Mouse (Mus musculus) ES-E14 (cell line): Measurements from ENCODE around the gene Cds1. TPM values are rescaled to one million over a fixed set of nuclear protein-coding genes. Genes with fewer than 3 reads are reported as not detected.

ENCODE experiments used
- DNase-seq: peaks from one replicate; pipeline ENCODE4 v3.0.0-alpha.2; 2013; ENCODE audit warnings: low read depth, low spot score
- H3K27ac ChIP-seq: 2 replicates; pipeline ENCODE4 v1.5.1; 2012; ENCODE audit warnings: low read depth, mild to moderate bottlenecking, low read length, moderate library complexity, mixed read lengths; ENCODE audit not compliant: poor library complexity, insufficient read depth, severe bottlenecking
- H3K36me3 ChIP-seq: 2 replicates; pipeline ENCODE4 v1.6.1; 2012; ENCODE audit warnings: mild to moderate bottlenecking, low read length, moderate library complexity, mixed read lengths; ENCODE audit not compliant: control insufficient read depth, poor library complexity, insufficient read depth, severe bottlenecking
- H3K4me1 ChIP-seq, 2 experiments: fragments of 150-350 bp in 1 of 2; sonication (generic) in 1 of 2; 2 replicates each; pipeline ENCODE4 v1.6.1; 2012; ENCODE audit warnings: low read length in 2 of 2, mild to moderate bottlenecking in 1 of 2, mixed read lengths in 1 of 2; ENCODE audit not compliant: control insufficient read depth in 2 of 2, insufficient read depth in 2 of 2, poor library complexity in 1 of 2
- H3K4me3 ChIP-seq, 2 experiments: fragments of 150-350 bp in 1 of 2; sonication (generic) in 1 of 2; 2 replicates each; pipeline ENCODE4 v1.5.1; 2012; ENCODE audit warnings: low read length in 2 of 2, low read depth in 1 of 2, mild to moderate bottlenecking in 1 of 2, mixed read lengths in 1 of 2; ENCODE audit not compliant: insufficient read depth in 1 of 2, poor library complexity in 1 of 2, severe bottlenecking in 1 of 2
- H3K9ac ChIP-seq: 2 replicates; pipeline ENCODE4 v1.6.1; 2012; ENCODE audit warnings: low read depth, mild to moderate bottlenecking, low read length, mixed read lengths; ENCODE audit not compliant: poor library complexity, insufficient read depth, severe bottlenecking
- H3K9me3 ChIP-seq: fragments of 150-350 bp; sonication (generic); 2 replicates; pipeline ENCODE4 v1.6.1; 2012; ENCODE audit warnings: low read depth, mild to moderate bottlenecking, low read length; ENCODE audit not compliant: control insufficient read depth, insufficient read depth
- CHD2 ChIP-seq: IDR thresholded peaks from 2 replicates; pipeline ENCODE4 v1.6.1; 2014; ENCODE audit warnings: mild to moderate bottlenecking, low read depth, low read length, inconsistent platforms
- HCFC1 ChIP-seq: IDR thresholded peaks from 2 replicates; pipeline ENCODE4 v1.6.1; 2012; ENCODE audit warnings: low read length, inconsistent platforms, borderline replicate concordance; ENCODE audit not compliant: insufficient read depth
- MAFK ChIP-seq: IDR thresholded peaks from 2 replicates; pipeline ENCODE4 v1.6.1; 2014; ENCODE audit warnings: mild to moderate bottlenecking, low read depth, low read length, inconsistent platforms; ENCODE audit not compliant: insufficient read depth
- ZC3H11A ChIP-seq: IDR thresholded peaks from 2 replicates; pipeline ENCODE4 v1.6.1; 2012; ENCODE audit warnings: low read depth, mild to moderate bottlenecking, inconsistent platforms, low read length, borderline replicate concordance
- ZNF384 ChIP-seq: IDR thresholded peaks from 2 replicates; pipeline ENCODE4 v1.6.1; 2012; ENCODE audit warnings: low read depth, low read length, inconsistent platforms
- in situ Hi-C, 2 experiments: fragments of 600-800 bp; cut with MboI; formaldehyde crosslinking; loops; one replicate each; pipeline ENCODE4 v1.15.1; 2025; ENCODE audit warnings: low sequenced_read_pairs in 2 of 2, inconsistent platforms in 1 of 2; ENCODE audit not compliant: unreplicated experiment in 2 of 2
- total RNA-seq: library from RNA; depleted of rRNA; stranded (reverse); fragments of 300-350 nt; gene quantifications from 2 replicates; pipeline ENCODE4 v1.2.3, GENCODE M21; 2012

Gene Cds1
- total RNA-seq, 1 experiment, result 4.1 TPM

- no peak for TF ChIP-seq MAFK
- TF ChIP-seq CHD2, result no peak
- TF ChIP-seq ZNF384, result no peak
- no peak for TF ChIP-seq ZC3H11A
- no peak for TF ChIP-seq HCFC1
- no peaks in the 10 kb centered on the region for H3K9me3 ChIP-seq
- DNase-seq, result no peak
- H3K27ac ChIP-seq, result no peak overlapping the region
- H3K36me3 ChIP-seq, result peaks cover 9% of the 10 kb centered on the region; the same call in 1 of the 2 replicates
- no peak overlapping the region for H3K4me3 ChIP-seq
- in situ Hi-C loops, result no loop called here
- H3K4me1 ChIP-seq, result peaks cover 8 to 62% of the 10 kb centered on the region in 2 experiments
- no peak overlapping the region for H3K9ac ChIP-seq
These were observed 57.4 kb downstream of the Cds1 start for GRCm38 (mm10) chr5:101822311-101822670.

- TF ChIP-seq HCFC1 (no peak), ZC3H11A (no peak), MAFK (no peak), ZNF384 (no peak), CHD2 (no peak)
- Histone ChIP-seq H3K9me3 (no peaks in the 10 kb centered on the region), H3K27ac (peak overlapping the region; percentile 24; the same call in 1 of the 2 replicates), H3K36me3 (no peaks in the 10 kb centered on the region; the same call in 1 of the 2 replicates), H3K9ac (no peak overlapping the region), H3K4me1 (peaks cover 11 to 69% of the 10 kb centered on the region in 2 experiments; a peak in 3 of 4 replicates), H3K4me3 (no peak overlapping the region)
- DNase-seq, result no peak
- in situ Hi-C loops, result no loop called here
These were observed 60.4 kb downstream of the Cds1 start for GRCm38 (mm10) chr5:101825111-101825911.

GRCm38 (mm10) chr5:101826531-101826970 is 61.6 kb downstream of the Cds1 start:
- no peaks in the 10 kb centered on the region for H3K9me3 ChIP-seq
- H3K27ac ChIP-seq, result no peak overlapping the region
- no peak overlapping the region for H3K9ac ChIP-seq
- in situ Hi-C loops, result no loop called here
- H3K4me3 ChIP-seq, result peak overlapping the region in 1 of 2 experiments; percentile 40; a peak in 1 of 4 replicates
- TF ChIP-seq HCFC1 (no peak), MAFK (no peak), CHD2 (no peak), ZNF384 (no peak), ZC3H11A (no peak)
- peak; percentile 76 for DNase-seq
- peaks cover 11 to 58% of the 10 kb centered on the region in 2 experiments; a peak in 3 of 4 replicates for H3K4me1 ChIP-seq
- H3K36me3 ChIP-seq, result no peaks in the 10 kb centered on the region; the same call in 1 of the 2 replicates

GRCm38 (mm10) chr5:101827477-101827876 is 62.5 kb downstream of the Cds1 start:
- Histone ChIP-seq H3K9ac (no peak overlapping the region), H3K27ac (no peak overlapping the region), H3K36me3 (no peaks in the 10 kb centered on the region; the same call in 1 of the 2 replicates), H3K9me3 (no peaks in the 10 kb centered on the region), H3K4me1 (peaks cover 11 to 49% of the 10 kb centered on the region in 2 experiments; a peak in 3 of 4 replicates), H3K4me3 (no peak overlapping the region)
- DNase-seq, result no peak
- TF ChIP-seq ZC3H11A (no peak), CHD2 (no peak), HCFC1 (no peak), MAFK (no peak), ZNF384 (no peak)
- in situ Hi-C loops, result no loop called here
